Mouse (Mus musculus): Measurements from ENCODE around the gene Olfr531. TPM values are rescaled to one million over a fixed set of nuclear protein-coding genes. Genes with fewer than 3 reads are reported as not detected.

Olfr531 gene
- not detected for total RNA-seq (2022)

GRCm38 (mm10) chr7:140402818-140403217, at the start of gene Olfr531:
Olfr531 (minus strand) TSS chr7:140402918.
- no peak for DNase-seq (ENCODE audit: low spot score in 2 of 2)

DNA sequence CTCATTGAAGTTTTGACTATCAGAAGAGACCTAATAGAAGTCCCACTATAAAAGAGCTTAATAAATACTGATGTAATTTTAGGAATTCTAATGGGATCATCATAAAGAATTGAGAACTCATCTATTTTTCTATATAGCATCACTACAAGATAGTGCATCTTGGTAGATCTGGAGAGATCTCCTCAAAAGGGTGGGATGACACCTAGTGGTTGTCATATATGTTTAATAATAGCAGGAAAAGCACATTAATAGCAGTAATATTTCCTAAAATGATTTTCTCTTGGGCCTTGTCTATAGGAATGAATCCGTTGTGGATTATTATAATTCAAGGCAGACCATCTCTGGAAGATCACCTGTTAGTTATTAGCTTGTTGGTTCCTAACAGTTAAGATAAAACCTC, 40.4 kb upstream of the Olfr531 start:
- DNase-seq (ENCODE audit: low spot score in 2 of 2): no peak

DNA sequence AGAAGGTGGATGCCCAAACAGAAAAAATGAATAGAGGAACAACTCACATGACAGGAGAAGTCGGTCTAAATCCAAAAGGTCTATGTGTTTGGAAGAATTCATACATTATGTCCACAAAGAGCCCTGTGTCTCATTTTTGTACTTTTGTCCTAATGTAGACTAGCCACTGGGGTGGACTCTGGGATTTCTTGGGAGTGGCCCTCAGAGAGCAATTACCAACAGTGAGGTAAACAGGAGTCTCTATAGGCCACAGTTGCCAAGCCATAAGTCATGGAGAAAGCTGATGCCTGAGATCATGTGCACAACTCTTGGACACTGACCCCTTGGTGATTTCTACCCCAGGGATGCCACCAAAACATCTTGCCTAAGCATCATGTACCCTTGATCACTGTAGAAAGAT, 18.8 kb upstream of the Olfr531 start, which contains the start of gene Olfr532:
Gene Olfr532, minus strand, starts transcription at position 101 of the 400 bp plus-strand sequence.
- DNase-seq (ENCODE audit: low spot score in 2 of 2): no peak

DNA sequence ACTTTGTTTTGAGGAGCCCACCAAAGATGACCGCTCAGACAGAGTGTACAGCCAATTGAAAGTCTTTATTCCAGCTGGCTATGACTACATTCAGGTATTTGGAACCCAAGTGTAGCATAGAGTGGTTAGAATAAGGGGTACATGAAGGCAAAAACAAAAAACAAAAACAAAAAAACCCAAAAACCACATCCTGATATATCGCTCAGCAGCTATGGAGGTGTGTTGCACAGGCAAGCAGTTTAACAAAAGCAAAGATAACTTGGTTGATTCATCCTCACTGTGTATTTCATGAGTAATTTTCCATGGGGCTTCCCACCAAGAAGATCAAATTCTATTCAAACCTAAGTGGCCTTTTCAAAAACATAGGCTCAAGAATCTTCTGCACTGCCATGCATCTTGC, 25.8 kb downstream of the Olfr531 start:
- DNase-seq (ENCODE audit: low spot score in 2 of 2): no peak

DNA sequence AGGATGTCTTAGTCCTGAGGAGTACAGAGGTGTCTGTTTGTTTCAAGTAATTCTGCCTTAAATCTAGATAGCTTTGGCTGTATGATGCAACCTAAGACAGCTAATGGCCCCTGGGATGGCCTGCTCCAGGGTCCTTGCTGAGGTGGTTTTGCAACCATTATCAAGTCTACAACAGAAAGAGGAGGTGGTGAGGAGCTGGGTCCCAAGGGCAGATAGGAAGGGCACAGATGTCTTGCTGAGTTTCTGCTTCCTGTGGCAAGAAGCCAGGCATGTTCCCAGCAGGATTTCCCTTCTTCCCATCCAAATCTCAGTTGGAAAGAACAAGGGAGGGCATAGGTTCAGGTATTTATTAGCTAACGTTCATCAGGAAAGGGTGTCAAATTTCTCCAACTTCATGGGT, 26.5 kb downstream of the Olfr531 start, which contains the start of gene Olfr530:
Gene Olfr530, minus strand, starts transcription at position 101 of the 400 bp plus-strand sequence.
- DNase-seq (ENCODE audit: low spot score in 2 of 2): no peak

DNA sequence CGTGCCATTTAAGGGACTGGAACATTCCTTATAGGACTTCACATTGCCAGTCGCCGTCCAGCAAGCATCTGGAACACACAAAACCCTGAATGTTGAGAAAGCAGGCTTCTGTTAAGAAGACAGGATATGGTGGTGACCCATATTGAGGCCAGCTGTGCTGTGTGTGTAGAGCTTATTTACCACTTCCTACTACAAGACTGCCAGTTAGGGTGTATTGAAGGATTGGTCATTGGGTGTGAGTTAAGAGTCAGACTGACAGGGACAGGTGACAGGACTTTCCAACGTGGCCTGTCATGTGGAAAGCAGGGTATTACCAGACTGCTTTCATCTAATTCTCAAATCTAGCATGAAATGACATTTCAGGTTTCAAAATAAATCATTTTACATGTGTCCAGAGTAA, 28.4 kb downstream of the Olfr531 start:
- DNase-seq (ENCODE audit: low spot score in 2 of 2): no peak

DNA sequence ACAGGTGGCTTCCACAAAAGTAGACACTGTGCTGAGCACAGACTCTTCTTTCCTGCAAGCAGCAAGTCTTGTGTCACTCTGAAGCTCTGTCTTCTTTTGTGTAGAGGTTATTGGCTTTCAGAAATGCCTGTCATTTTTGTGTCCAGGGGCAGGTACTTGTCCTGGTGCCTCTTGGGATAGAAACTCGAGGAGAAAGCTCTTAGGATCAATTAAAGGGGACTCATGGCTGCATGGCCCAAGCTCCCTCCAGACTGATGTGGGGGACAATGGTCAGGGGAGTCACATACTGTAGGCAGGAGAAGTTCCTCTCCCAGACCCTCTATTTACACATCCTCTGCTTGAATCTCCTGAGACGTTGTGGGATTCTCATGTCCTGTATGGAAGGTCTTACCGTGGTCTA, 41.1 kb downstream of the Olfr531 start, which contains the start of gene Olfr60:
Gene Olfr60, minus strand, starts transcription at position 101 of the 400 bp plus-strand sequence.
- no peak for DNase-seq (ENCODE audit: low spot score in 2 of 2)

Other genes starting within 250 kb of the Olfr531 start
- gene Sprn, start 248.0 kb downstream of the Olfr531 start, total RNA-seq (2022): under 1 TPM; 0.07 to 0.22 (median 0.16) TPM
- gene Olfr522, start 238.2 kb downstream of the Olfr531 start, total RNA-seq (2022): not detected
- not detected for gene Olfr523, start 229.7 kb downstream of the Olfr531 start, total RNA-seq (2022)
- not detected for gene Olfr524, start 197.0 kb downstream of the Olfr531 start, total RNA-seq (2022)
- not detected for gene Cd163l1, start 184.7 kb downstream of the Olfr531 start, total RNA-seq (2022)
- gene 5830411N06Rik, start 155.6 kb downstream of the Olfr531 start, total RNA-seq (2022): not detected
- not detected for gene Olfr525, start 82.1 kb downstream of the Olfr531 start, total RNA-seq (2022)
- not detected for gene Olfr527, start 68.9 kb downstream of the Olfr531 start, total RNA-seq (2022)
- gene Olfr60, start 41.2 kb downstream of the Olfr531 start, total RNA-seq (2022): not detected
- not detected for gene Olfr530, start 26.6 kb downstream of the Olfr531 start, total RNA-seq (2022)
- gene Olfr532, start 18.7 kb upstream of the Olfr531 start, total RNA-seq (2022): not detected
- not detected for gene Olfr533, start 60.5 kb upstream of the Olfr531 start, total RNA-seq (2022)
- gene Olfr535, start 81.3 kb upstream of the Olfr531 start, total RNA-seq (2022): not detected
- not detected for gene Olfr536, start 104.5 kb upstream of the Olfr531 start, total RNA-seq (2022)
- not detected for gene Olfr538, start 165.0 kb upstream of the Olfr531 start, total RNA-seq (2022)
- not detected for gene Olfr46, start 198.4 kb upstream of the Olfr531 start, total RNA-seq (2022)
- not detected for gene Olfr61, start 226.1 kb upstream of the Olfr531 start, total RNA-seq (2022)
- not detected for gene Olfr53, start 243.5 kb upstream of the Olfr531 start, total RNA-seq (2022)